Mouse (Mus musculus) kidney, postnatal 10 days (tissue): ENCODE measurements around the gene Hdac4.

Experiments
- DNase-seq: peaks from one replicate; pipeline ENCODE4 v3.0.0; 2021; ENCODE audit warnings: mixed read lengths

Gene Hdac4

DNA sequence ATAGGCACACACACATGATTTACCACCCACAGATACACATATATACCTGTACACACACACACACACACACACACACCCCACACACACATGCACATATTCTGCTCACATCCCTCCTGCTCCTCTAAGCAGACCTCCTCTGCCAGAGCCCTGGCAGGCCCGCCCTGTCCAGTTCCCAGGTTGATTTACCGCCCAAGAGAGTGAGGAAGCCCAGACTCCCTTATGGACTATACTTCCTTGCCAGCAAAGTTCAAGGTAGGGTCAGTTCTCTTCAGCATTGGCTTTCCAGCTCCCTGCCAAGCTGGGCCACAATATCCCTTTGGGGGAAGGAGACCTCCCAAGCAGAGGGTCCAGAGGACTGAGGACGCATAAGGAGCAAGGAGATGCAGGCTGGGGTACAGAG lies 280.9 kb downstream of the Hdac4 start:
- peak; percentile 58 for DNase-seq

DNA sequence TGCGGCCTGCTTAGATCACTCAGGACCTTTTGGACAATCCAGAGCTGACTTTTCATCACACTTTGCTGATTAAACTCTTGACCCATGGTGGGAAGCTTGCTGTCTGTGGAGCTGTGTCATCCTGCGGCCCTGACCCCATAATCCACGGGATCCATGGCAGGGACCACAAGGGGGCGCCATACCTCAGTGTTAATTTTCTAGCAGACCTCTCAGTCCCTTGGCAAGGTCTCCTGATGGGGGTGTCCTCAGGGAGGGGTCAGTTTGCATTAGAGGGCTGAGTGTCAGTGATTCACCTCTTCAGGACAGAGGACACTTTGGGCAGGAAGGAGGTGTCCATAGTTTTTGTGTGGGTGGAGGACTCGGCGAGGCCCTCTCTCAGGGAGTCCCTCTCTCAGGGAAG lies 281.6 kb downstream of the Hdac4 start:
- DNase-seq = peak; percentile 78

DNA sequence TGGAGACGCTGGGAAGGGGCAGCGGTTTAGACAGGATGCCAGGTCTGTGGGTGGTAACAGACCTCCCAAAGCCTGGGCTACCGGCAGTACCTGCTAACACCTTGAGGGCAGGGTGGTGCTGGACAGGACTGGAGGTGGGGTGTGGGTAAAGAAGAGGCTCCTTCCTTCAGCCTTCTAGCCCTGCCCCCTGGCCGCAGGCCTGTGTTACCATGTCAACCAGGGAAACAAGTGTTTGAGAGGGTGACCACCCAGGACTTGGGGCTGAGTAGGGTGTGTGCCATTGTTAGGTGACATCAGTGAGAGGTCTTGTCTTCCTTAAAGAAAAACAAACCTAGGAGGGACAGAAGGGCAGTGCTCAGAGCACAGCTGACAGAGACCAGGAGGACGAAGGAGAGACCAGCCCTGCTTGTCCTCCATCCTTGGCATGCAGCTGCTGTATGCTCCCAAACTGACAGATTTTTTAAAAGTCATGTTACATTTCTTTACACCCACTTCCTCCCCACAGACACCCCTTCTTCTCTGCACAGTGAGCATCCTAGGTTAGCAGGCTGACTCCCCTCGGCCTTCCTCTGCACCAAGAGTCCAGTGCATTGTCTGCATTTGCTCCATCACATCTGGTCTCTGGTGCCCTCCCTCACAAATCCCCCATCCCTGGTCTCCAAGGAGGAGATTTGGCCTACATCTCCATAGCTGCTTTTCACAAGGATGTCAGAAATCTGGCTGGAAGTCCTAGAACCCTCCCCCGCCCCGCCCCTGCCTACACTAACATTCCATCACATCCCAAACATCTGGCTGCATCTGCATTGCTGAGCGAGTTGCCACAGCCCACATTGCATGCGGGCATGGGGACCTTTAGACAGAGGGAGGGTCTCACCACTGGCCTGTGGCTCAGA lies 283.0 kb downstream of the Hdac4 start:
- peak; percentile 45 for DNase-seq

DNA sequence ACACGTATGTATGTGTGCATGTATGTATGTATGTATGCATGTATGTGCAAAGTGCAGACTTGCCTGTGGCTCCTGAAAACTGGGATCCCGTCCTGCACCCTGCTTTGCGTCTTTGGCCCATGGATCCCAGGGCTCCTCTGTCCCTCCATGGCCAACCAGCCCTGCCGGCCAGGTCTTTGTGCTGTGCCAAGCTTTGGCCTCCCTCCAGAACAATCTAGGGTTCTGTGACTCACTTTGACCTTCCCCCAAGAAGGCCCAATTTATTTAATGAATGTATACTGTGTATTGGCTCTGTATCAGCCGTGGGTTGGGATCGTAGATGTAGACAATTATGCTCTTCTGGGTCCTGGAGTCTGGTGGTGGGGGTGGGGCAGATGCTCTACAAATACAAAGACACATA lies 290.2 kb downstream of the Hdac4 start:
- DNase-seq = no peak

DNA sequence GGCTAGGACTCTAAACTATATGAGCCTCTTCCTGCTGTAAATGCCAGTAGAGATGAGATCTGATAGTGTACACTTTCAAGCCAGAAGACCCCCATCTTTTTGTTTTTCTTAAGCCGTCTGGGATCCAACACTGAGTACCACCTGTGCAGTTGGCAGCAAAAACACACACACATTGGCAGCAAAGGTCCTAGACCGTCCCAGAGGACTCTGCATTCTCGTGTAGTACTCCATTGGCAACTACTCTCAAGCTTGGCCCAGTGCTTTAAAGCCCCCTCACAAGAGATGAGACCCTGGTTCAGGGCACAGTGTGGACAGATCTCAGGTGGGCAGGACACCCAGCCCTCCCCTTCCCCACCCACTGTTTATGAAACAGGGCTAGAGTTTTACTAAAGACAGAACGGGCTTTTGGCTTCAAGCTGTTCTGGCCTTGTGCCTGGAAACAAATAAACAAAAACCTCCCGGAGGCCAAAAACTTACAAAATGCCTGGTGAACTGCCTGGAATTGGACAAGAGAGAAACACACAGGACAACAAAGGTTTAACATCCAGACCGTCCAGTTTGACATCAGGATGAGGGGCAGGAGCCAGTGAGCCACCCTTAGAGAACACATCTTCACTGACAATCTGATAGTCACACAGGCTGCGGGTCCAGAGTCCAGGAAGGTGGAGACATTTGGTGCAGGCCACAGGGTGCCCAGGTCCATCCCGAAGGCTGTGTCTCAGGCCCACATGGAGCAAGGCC lies 292.1 kb downstream of the Hdac4 start:
- peak; percentile 46 for DNase-seq

DNA sequence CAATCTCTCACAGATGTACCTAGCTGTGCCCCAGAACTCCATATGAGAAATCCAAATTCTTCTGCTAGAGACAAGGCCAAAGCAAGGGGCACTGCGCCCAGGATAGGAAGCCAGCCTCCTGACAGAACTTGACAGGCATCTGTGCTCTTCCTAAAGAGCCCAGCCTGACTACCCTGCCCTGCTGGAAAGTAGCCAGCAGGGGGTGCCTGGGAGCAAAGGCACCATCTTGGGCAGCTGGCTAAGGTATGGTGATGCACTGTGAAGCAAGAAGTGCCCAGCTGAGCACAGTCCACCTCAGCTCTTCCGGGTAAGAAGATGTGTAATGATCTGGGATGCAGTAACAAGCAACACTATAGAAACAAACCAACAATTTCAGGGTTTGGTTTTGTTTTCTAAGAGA lies 298.4 kb downstream of the Hdac4 start:
- no peak for DNase-seq

DNA sequence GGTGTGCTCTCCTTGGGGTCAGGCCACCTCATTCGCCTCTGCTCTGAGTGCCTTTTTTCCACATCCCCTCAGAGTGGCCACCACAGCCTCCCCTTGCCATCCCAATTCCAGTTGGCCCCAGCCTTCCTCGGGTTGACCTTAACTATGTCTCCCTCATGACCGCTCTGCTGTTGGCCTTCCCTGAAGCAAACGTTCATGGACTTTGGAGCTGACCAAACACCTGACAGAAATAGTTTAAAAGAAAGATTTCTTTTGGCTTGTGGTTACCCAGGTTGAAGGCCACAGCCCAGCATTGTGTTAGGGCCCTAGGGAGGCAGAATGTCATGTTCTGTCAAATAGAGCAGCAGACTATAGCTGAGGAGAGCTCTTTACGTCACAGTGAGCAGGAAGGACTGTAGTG lies 301.2 kb downstream of the Hdac4 start:
- DNase-seq = no peak

DNA sequence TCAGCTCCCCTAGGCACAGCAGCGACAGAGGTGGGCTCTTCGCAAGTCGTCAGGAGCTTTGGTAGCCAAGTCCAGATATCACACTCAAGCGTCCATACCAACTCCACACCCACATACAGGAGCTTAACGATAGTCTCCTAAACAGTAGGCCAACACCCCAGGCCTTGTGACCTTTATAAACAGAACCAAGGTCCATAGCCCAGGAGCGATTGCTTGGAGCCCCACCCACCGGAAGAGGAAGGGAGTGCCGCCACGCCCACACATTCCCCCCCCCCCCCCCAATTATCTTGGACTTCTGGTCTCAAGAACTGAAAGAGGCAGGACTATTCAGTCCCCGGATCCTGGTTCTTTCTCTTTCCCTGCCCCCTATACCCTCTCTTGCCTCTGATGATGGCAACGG lies 301.9 kb downstream of the Hdac4 start:
- DNase-seq = no peak

DNA sequence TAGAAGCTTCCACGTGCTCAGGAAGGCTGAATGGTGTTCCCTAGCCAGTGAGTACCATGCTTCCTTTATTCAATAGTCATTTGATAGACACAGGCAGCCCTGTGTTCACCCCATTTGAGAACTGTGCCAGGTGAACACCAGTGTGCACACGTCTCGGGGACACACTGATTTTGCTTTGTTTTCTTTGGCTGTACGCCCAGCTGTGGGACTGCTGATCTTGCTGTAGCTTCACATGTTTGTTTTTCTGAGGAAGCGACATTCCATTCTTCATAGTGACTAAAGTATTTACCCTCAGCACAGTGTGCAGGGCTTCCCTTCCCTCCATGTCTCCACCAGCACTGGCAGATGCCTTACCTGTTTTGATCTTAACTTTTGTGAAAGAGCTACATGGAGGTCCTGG lies 312.4 kb downstream of the Hdac4 start:
- DNase-seq = peak; percentile 61

DNA sequence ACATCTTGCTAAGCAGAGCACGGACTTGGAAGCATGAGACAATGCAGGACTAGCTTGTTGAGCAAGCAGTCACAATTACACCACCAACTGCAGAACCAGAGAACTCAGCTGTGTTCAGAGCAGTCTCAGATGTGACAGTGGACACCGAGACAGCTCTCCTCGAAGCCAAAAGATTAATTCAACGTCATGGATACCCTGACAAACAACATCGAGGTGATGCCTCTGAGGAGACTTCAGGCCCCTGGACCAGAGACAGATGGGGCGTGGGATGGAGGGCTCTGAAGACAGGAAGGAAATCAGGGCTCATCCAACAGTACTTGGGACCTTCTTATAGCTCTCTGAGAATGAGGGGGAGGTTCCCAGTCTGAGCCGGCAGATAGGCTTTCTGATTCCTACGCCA lies 314.6 kb downstream of the Hdac4 start:
- no peak for DNase-seq

DNA sequence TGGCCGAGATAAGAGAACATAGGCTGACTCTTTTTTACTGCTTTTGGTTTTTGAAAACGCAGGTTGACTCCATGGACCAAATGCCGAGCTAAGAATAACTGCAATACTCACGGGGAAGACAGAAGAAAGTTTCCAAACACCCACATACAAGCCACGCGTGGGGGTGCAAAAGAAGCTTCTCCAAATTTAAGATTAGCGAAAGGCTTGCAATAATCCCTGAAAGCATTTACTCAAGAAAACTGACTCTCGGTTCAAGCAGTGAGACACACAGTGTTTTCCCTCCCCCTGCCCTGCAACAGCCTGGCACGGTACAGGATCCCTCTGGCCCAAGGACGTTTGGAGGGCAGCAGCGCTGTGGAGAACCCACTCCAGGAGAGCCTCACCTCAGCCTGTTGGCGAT lies 315.3 kb downstream of the Hdac4 start:
- no peak for DNase-seq
